Mouse (Mus musculus) erythroblast, adult 5-6 weeks (primary cell): Measurements from ENCODE around the gene Dll4. TPM values are rescaled to one million over a fixed set of nuclear protein-coding genes. Genes with fewer than 3 reads are reported as not detected.

Experiments
- ATAC-seq: replicated peaks from 2 replicates; pipeline ENCODE4 v1.8.0; 2016; ENCODE audit warnings: moderate number of reproducible peaks, mild to moderate bottlenecking, moderate TSS enrichment, inconsistent platforms; ENCODE audit not compliant: poor library complexity, low FRiP score, severe bottlenecking
- total RNA-seq, 2 experiments: library from RNA; stranded (forward) in 1 of 2; stranded (reverse) in 1 of 2; fragments of 150-400 nt in 1 of 2; fragments of 200-764, 138-1000 nt in 1 of 2; gene quantifications; 2 replicates each; pipeline versions ENCODE4 v1.2.3 to v1.2.4; 2015 to 2017; ENCODE audit warnings: low replicate concordance in 2 of 2

Dll4 gene
- total RNA-seq, 2 experiments from 2014 or later: not detected

- ATAC-seq: no peak
Observed at GRCm38 (mm10) chr2:119329123-119329817, 3.7 kb downstream of the Dll4 start.

DNA sequence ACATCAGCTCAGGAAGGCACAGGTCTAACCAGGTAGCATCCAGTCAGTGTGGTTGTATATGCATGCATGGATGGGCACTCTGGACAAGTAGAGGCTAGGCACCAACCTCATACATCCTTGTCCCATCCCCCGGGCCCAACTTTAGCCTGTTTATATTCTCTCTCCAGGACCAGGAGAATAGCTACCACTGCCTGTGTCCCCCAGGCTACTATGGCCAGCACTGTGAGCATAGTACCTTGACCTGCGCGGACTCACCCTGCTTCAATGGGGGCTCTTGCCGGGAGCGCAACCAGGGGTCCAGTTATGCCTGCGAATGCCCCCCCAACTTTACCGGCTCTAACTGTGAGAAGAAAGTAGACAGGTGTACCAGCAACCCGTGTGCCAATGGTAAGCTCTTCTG is 5.2 kb downstream of the Dll4 start:
- ATAC-seq: no peak

DNA sequence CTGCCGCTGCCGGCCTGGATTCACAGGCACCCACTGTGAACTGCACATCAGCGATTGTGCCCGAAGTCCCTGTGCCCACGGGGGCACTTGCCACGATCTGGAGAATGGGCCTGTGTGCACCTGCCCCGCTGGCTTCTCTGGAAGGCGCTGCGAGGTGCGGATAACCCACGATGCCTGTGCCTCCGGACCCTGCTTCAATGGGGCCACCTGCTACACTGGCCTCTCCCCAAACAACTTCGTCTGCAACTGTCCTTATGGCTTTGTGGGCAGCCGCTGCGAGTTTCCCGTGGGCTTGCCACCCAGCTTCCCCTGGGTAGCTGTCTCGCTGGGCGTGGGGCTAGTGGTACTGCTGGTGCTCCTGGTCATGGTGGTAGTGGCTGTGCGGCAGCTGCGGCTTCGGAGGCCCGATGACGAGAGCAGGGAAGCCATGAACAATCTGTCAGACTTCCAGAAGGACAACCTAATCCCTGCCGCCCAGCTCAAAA is 6.6 kb downstream of the Dll4 start:
- no peak for ATAC-seq

DNA sequence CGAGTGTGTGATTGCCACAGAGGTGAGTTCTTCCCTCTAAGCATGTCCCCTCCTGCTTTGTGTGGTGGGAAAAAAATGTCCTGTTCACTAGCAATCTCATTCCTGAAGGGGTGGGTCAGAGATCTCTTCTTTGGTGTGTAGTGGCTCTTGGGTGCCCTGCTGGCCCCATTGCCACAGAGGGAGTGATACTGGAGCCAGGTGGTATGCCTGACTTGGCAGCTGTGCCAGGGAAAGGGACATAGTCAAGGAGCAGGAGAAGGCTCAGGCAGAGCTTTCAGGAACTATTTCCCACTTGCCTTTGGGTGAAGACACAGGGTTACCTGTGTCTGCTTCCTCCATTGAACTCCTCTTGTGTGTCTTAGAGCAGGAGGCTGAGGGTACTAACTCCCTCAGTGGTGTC is 8.6 kb downstream of the Dll4 start:
- ATAC-seq: no peak

GRCm38 (mm10) chr2:119334964-119335525 is 9.5 kb downstream of the Dll4 start:
- ATAC-seq: no peak

DNA sequence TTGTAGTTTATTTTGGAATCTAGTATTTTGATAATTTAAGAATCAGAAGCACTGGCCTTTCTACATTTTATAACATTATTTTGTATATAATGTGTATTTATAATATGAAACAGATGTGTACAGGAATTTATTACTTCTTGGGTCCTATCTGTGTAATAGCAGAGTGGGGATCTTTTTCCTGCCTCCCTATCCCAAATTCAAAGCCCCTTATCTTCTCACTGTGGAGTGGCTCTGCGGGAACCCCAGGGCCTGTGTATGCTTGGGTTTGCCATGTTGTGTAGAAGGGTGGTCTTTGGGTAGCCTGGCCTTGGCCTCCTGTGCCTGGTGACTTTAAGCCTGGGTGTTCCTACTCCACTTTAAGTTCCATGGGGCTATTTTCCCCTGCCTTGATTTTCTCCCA is 10.0 kb downstream of the Dll4 start:
- no peak for ATAC-seq

DNA sequence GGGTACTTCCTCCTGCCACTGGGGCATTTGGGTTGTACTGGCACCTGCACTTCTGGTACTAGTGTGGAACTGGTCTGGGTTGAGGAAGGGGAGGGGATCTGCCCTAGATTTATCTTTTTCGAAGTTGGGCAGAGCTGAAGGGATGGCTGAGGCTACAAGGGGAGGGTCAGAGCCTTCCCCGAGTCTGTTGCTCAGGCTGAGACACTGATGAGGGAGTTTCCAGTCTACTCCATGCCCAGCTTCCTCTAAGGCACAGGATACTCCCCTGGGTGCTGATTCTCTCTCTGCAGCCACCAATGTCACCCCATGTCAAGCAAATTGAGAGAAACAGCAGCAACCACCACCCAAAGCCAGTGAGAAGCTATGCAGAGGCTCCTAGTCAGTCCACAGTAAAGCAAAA is 10.4 kb downstream of the Dll4 start:
- ATAC-seq: no peak

DNA sequence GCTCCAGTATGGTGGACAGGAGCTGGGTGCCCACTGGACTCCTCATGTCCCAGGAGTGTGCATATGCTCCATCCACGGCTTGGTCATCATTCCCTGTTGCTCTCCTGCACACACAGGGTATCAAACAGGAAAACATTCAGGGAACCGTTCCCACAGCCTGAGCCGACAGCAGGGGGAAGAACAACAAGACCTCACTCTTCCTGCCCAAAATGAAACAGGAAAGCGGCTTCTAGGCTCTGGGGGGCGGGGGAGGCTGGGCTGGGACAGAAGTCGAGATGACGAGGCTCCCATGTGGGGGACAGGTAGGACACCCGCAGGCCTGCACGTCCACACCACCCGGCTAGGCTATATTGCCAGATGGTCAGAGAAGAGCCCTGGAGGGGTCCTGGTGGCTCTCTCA is 10.9 kb downstream of the Dll4 start:
- ATAC-seq: no peak

GRCm38 (mm10) chr2:119337425-119338265 is 12.1 kb downstream of the Dll4 start:
- peak; percentile 81 for ATAC-seq

- ATAC-seq: no peak
Observed at GRCm38 (mm10) chr2:119344537-119345138, 19.1 kb downstream of the Dll4 start.

DNA sequence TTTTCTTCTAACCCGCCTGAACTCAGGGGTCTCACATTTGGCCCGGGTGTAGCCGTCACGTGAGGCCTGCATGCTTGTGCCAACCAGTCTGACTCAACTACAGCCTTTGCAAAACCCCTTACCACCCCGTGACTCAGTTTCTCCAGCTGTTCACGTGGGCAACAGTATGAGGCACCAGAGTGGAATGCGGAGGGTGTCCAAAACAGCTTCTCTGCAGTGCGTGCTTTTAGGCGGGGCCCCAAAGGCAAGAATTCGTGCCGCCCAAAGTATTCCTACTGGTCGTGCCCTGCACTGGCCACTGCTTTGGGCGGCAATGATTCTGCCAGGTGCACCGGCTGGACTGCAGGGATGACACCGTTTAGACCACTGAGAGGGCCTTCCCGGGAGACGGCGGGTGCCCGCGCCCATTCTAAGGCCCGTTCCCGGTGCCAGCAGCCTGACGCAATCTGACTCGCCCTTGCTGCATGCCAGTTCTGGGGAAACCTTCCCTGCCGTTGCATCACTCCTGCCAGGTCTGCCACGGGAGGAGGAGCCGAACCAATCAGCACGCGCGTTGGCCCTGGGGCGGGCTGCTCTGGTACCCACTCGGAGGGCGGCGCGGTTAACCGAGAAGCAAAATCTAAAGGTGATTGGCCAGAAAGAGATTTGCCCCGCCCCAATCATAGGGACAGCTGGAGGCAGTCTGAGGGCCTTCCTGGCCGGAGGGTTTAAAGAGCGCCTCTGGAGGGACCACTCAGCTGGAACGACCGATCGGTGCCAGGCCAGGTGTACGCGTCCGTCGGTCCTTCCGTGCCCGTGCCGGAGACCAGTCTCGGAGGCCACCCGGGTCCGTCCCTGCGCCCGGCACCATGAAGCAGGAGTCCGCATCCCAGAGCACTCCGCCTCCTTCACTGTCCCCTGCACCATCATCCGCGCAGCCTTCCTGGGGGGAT is 25.2 kb downstream of the Dll4 start, which contains the start of gene Chac1:
Gene Chac1, plus strand, starts transcription at position 675 of the 932 bp plus-strand sequence.
- peak; percentile 87 for ATAC-seq

DNA sequence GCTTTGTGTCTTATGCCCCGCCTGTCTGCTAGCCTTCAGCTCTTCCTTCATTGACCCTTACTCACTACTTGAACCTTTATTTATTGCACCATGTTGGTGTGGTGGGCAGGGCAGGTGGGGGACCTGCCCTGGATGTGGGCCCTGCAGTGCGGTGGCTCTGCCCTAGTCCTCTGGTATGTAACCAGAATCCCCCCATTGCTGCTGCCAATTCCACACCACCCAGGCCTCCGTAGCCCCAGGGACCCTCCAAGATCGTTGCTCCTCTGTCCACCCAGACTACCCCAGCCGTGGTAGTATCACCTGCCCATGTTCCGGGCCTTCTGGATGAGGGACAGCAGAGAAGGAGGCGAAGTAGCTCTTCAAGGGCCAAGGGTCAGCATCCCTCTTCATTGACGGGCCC is 28.1 kb downstream of the Dll4 start:
- ATAC-seq: no peak

- ATAC-seq: no peak
Observed at GRCm38 (mm10) chr2:119355089-119355488, 29.5 kb downstream of the Dll4 start.

DNA sequence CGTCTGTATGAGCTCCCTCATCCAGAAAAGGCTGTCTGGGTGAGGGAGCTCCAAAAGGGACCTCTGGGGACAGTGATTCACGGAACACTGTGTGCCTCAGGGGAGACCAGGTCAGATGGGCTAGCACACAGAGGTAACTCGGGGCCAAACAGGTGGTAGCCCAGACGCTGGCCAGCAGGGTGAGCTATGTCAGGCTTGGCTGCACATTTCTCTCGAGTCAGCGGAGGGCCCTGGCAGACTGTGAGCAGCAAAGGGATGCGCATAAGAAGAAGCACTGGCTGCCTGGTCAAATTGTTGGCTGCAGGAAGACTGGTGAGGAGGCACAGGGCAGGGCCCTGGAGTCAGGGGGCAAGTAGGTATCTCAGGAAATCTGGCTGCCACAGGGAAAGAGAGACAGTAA is 30.1 kb downstream of the Dll4 start:
- ATAC-seq: no peak

- no peak for ATAC-seq
Observed at GRCm38 (mm10) chr2:119356310-119356709, 30.7 kb downstream of the Dll4 start.

- ATAC-seq: no peak
Observed at GRCm38 (mm10) chr2:119356805-119357204, 31.2 kb downstream of the Dll4 start.

- ATAC-seq: no peak
Observed at GRCm38 (mm10) chr2:119358249-119358648, 32.7 kb downstream of the Dll4 start.

DNA sequence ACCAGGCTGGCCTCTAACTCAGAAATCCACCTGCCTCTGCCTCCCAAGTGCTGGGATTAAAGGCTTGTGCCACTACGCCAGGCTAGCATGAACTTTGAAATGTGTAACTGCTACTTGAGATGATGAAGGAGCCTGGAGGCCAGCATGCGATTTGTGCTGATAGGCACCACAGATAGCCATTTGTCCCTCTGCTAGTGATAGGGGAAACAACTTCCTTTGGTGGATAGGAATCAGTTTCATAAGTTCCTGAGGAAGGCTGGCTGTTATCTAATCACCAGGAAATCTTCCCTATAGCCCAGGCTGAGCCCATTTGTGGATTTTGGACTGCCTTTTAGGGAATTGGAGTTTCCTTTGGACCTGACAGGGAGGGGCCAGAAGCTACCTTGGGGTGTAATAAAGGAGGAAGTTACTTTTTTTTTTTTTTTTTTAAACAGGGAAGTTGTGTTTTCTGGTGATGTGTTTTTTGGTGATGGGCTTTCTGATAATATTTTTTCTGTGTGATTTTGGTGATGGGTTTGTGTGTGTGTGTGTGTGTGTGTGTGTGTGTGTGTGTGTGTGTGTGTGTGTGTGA is 34.2 kb downstream of the Dll4 start:
- ATAC-seq: no peak

GRCm38 (mm10) chr2:119364969-119365368 is 39.4 kb downstream of the Dll4 start:
- ATAC-seq: no peak
